Mouse (Mus musculus) gastrocnemius, postnatal 10 days (tissue): ENCODE results near the gene Gm49340. TPM values are rescaled to one million over a fixed set of nuclear protein-coding genes. Genes with fewer than 3 reads are reported as not detected.
"Not testable (repeated sequence)": the region's sequence is repeated elsewhere in the genome, so short reads cannot be mapped to it uniquely, and the experiment has no call there.

Source experiments
- DNase-seq: peaks from one replicate; pipeline ENCODE4 v3.0.0; 2021; ENCODE audit warnings: mixed read lengths
- long read RNA-seq, 2 experiments: library from polyadenylated mRNA; stranded (forward); transcript quantifications; one replicate each; pipeline ENCODE4 v2.0.0; 2021
- total RNA-seq, 2 experiments: library from RNA; stranded (reverse); gene quantifications; 2 replicates each; pipeline ENCODE4 v1.2.3; 2021

The Gm49340 gene
- total RNA-seq: not detected
- long read RNA-seq, experiment 1: 0 reads
- long read RNA-seq, experiment 2: 0 reads

GRCm38 (mm10) chr11:73329442-73329841 lies at the start of gene Gm49340, which contains the start of the genes Aspa and Spata22:
Gene Gm49340, plus strand, starts transcription at chr11:73329741.
Gene Aspa, minus strand, starts transcription at chr11:73329596.
Gene Spata22, plus strand, starts transcription at chr11:73329741.
- DNase-seq: no peak

GRCm38 (mm10) chr11:73280710-73281109 lies 48.8 kb upstream of the Gm49340 start:
- no peak for DNase-seq

GRCm38 (mm10) chr11:73281528-73282027 lies 48.0 kb upstream of the Gm49340 start:
- DNase-seq: peak; percentile 39

GRCm38 (mm10) chr11:73283369-73283768 lies 46.2 kb upstream of the Gm49340 start:
- no peak for DNase-seq

GRCm38 (mm10) chr11:73283926-73284325 lies 45.6 kb upstream of the Gm49340 start:
- no peak for DNase-seq

GRCm38 (mm10) chr11:73284351-73284750 lies 45.2 kb upstream of the Gm49340 start:
- no peak for DNase-seq

GRCm38 (mm10) chr11:73289621-73290020 lies 39.9 kb upstream of the Gm49340 start:
- no peak for DNase-seq

- no peak for DNase-seq
Measured at GRCm38 (mm10) chr11:73303123-73303522, 26.4 kb upstream of the Gm49340 start.

GRCm38 (mm10) chr11:73315961-73316360 lies 13.6 kb upstream of the Gm49340 start:
- DNase-seq: no peak

- not testable (repeated sequence) for DNase-seq
Measured at GRCm38 (mm10) chr11:73318581-73318980, 11.0 kb upstream of the Gm49340 start.

- DNase-seq: not testable (repeated sequence)
Measured at GRCm38 (mm10) chr11:73321064-73321463, 8.5 kb upstream of the Gm49340 start.

- DNase-seq: no peak
Measured at GRCm38 (mm10) chr11:73323906-73324830, 5.4 kb upstream of the Gm49340 start.

- no peak for DNase-seq
Measured at GRCm38 (mm10) chr11:73326485-73326886, 3.1 kb upstream of the Gm49340 start.

GRCm38 (mm10) chr11:73327361-73327760 lies 2.2 kb upstream of the Gm49340 start:
- DNase-seq: no peak

GRCm38 (mm10) chr11:73333357-73333756 lies 3.8 kb downstream of the Gm49340 start:
- no peak for DNase-seq

GRCm38 (mm10) chr11:73336919-73337318 lies 7.4 kb downstream of the Gm49340 start:
- no peak for DNase-seq

GRCm38 (mm10) chr11:73350483-73350882 lies 20.9 kb downstream of the Gm49340 start, which contains the start of gene Olfr20:
Gene Olfr20, plus strand, starts transcription at chr11:73350783.
- DNase-seq: no peak

GRCm38 (mm10) chr11:73370946-73371345 lies 41.4 kb downstream of the Gm49340 start, which contains the start of gene Olfr376:
Gene Olfr376, plus strand, starts transcription at chr11:73371246.
- DNase-seq: no peak

- no peak for DNase-seq
Measured at GRCm38 (mm10) chr11:73395374-73395773, 65.8 kb downstream of the Gm49340 start.

GRCm38 (mm10) chr11:73399514-73399913 lies 70.0 kb downstream of the Gm49340 start, which contains the start of gene Olfr1:
Gene Olfr1, minus strand, starts transcription at chr11:73399614.
- no peak for DNase-seq
